Mouse (Mus musculus): ENCODE results near the gene Abhd5. TPM values are rescaled to one million over a fixed set of nuclear protein-coding genes. Genes with fewer than 3 reads are reported as not detected.

Abhd5 gene
- total and polyA plus RNA-seq, 3 experiments, result 14.2 to 20.2 TPM; not detected in 1

DNA sequence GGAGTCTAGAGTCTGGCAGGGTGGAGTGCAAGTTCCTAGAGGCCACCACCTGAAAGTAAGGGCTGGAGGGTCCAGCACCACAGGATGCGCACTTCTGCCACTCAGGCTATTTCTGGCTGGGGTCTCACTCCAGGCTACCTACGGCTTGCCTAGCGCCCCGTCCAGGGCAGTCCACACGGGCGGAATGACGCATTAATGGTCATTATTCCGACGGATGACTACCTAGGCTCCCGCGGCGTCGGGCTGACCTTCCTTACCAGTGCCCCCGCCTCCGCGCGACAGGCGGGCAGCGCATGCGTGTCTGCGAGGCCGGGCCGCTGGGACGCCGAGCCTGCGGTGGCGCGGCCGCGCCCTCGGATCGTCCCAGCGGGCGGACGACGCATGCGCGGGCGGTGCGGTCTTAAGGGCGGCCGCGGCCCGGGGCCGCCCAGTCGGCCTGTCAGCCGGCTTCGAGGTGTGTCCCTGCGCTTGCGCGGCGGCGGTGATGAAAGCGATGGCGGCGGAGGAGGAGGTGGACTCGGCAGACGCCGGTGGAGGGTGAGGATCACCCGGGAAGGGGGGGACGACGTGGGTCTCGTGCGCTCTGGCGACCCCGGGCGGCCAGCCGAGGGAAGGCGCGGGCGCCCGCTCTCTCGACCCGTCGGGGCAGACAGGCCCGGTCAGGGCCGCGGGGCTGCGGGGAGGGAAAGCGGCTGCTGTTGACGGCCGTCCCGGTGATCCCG is at the start of gene Abhd5 (continued):
- no peak for TF ChIP-seq KAT2A (conservative IDR thresholded peaks at IDR 0.05; ENCODE audit: low read depth, low read length)
- no peak for TF ChIP-seq UBTF (IDR thresholded peaks at IDR 0.05; ENCODE audit: borderline replicate concordance, insufficient read depth, low read depth, low read length)
- peak; percentile 96 for TF ChIP-seq NRF1 (IDR thresholded peaks at IDR 0.05; ENCODE audit: insufficient read depth, low read depth, low read length, poor library complexity, severe bottlenecking)

DNA sequence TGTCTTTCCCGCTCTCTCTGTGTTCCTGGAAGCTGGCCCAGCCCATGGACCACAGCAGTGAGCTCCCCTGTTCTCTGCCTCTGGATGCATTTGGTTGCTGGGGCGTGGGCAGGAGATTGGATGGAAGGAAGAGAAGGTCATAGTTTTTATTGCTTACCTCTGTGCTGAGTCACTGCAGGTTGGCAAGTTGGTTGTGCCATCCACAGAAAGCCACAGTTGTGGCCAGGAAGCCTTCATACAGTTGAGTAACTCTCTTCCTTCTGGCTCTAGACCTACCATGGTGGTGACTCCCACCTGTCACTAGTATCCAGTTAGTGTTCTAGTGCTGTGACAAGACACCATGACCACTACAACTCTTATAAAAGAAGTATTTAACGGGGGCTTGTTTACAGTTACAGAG is 46.1 kb upstream of the Abhd5 start:
- Histone ChIP-seq H3K27me3 (ENCODE audit: control insufficient read depth in 1 of 2, insufficient read depth in 2 of 2, low read length in 2 of 2) (peaks cover 0 to 2% of the 10 kb centered on the region in 2 experiments; a peak in 3 of 4 replicates), H3K4me3 (ENCODE audit: control insufficient read depth in 1 of 2, insufficient read depth in 1 of 2, low read depth in 2 of 2, low read length in 2 of 2) (no peak overlapping the region), H3K9me3 (replicated peaks; ENCODE audit: insufficient read depth, low read length) (no peaks in the 10 kb centered on the region), H3K4me1 (ENCODE audit: control insufficient read depth in 1 of 2, insufficient read depth in 2 of 2, low read length in 2 of 2) (peaks cover 0 to 11% of the 10 kb centered on the region in 2 experiments; a peak in 2 of 4 replicates), H3K9ac (ENCODE audit: control insufficient read depth, low read depth, low read length, poor library complexity, severe bottlenecking) (no peak overlapping the region), H3K79me2 (ENCODE audit: control insufficient read depth, insufficient read depth, low read length, poor library complexity) (no peaks in the 10 kb centered on the region), H3K27ac (ENCODE audit: control insufficient read depth, low read depth, low read length) (no peak overlapping the region), H3K36me3 (ENCODE audit: control insufficient read depth in 1 of 2, insufficient read depth in 2 of 2, low read length in 2 of 2) (peaks cover 0 to 12% of the 10 kb centered on the region in 2 experiments; a peak in 2 of 4 replicates)
- TF ChIP-seq TAL1 (IDR thresholded peaks at IDR 0.05; ENCODE audit: low read length), result no peak
- no peak for TF ChIP-seq ZC3H11A (IDR thresholded peaks at IDR 0.05; ENCODE audit: low read depth, low read length)
- DNase-seq (ENCODE audit: low read depth, low spot score), result no peak

DNA sequence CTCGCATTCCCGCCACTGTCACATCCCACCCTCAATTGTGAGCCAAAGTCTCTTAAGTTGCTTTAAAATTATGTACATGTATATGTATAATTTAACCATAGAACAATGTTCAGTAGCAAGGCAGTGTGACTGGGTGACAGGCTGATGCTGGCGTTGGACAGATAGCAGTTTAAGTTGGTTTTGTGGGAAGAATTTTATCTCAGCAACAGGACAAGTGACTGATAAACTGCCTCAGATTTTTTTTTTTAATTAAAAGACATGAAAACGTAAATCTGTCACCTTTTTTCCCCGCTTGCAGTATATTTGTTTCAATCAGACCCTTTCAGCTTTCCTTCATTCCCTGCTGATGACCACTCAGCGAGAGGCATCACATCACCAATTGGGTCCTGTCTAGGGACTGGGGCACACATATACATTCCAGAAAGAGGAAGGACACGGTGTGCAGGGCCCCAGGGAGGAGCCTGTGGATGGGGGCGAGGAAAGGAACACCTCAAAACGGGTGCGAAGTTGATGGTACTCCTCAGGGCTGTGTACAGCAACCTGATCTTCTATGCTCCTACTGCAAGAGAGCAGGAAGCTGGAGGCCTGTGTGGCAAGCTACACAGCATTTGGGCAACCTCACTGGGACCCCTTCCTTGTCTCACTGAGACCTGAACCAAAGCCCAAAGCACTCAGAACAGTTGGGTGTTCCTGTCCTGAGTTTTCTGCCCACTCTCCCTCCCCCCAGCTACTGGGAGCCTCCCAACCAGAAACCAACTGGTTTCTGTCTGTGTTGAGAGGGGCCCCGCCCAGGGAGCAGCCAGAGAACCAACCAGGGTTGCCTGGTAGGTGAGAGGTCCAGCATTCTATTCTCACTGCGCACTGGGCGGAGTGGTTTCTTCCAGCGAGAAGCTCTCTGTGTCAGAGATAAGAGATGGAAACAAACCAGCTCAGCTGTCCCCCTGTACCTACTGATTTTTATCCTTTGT is 42.1 kb upstream of the Abhd5 start:
- peaks cover 0 to 13% of the 10 kb centered on the region in 2 experiments; a peak in 2 of 4 replicates for H3K36me3 ChIP-seq (ENCODE audit: control insufficient read depth in 1 of 2, insufficient read depth in 2 of 2, low read length in 2 of 2)
- no peak overlapping the region for H3K9ac ChIP-seq (ENCODE audit: control insufficient read depth, low read depth, low read length, poor library complexity, severe bottlenecking)
- TF ChIP-seq RCOR1 (IDR thresholded peaks at IDR 0.05; ENCODE audit: low read depth, low read length) (peak; percentile 98), ZC3H11A (IDR thresholded peaks at IDR 0.05; ENCODE audit: low read depth, low read length) (no peak), ETS1 (IDR thresholded peaks at IDR 0.05; ENCODE audit: low read depth, low read length) (0 out of 2 replicates have a peak, but pooled peaks have one; percentile 15), MAFK (IDR thresholded peaks at IDR 0.05; ENCODE audit: borderline replicate concordance, low read depth, low read length) (peak; percentile 57; the same call in 1 of the 2 replicates), GATA1 (IDR thresholded peaks at IDR 0.05; ENCODE audit: low read depth, low read length) (peak; percentile 82), BHLHE40 (IDR thresholded peaks at IDR 0.05; ENCODE audit: borderline replicate concordance, low read depth, low read length) (peak; percentile 65; the same call in 1 of the 2 replicates), ZMIZ1 (IDR thresholded peaks at IDR 0.05; ENCODE audit: low read depth, low read length) (no peak), ZNF384 (IDR thresholded peaks at IDR 0.05; ENCODE audit: low read depth, low read length) (peak; percentile 80), TAL1 (IDR thresholded peaks at IDR 0.05; ENCODE audit: low read length) (0 out of 2 replicates have a peak, but pooled peaks have one; percentile 19), TCF12 (IDR thresholded peaks at IDR 0.05; ENCODE audit: low read depth, low read length) (peak; percentile 62; the same call in 1 of the 2 replicates), MEF2A (IDR thresholded peaks at IDR 0.05; ENCODE audit: extremely low read depth, insufficient replicate concordance, low read depth, low read length, poor library complexity, severe bottlenecking) (no peak), EP300 (IDR thresholded peaks at IDR 0.05; ENCODE audit: low read depth in 1 of 2, low read length in 2 of 2) (peak; percentile 68 to 73)
- H3K9me3 ChIP-seq (replicated peaks; ENCODE audit: insufficient read depth, low read length), result no peaks in the 10 kb centered on the region
- no peak overlapping the region for H3K4me3 ChIP-seq (ENCODE audit: control insufficient read depth in 1 of 2, insufficient read depth in 1 of 2, low read depth in 2 of 2, low read length in 2 of 2)
- peaks cover 0 to 17% of the 10 kb centered on the region in 2 experiments; a peak in 2 of 4 replicates for H3K4me1 ChIP-seq (ENCODE audit: control insufficient read depth in 1 of 2, insufficient read depth in 2 of 2, low read length in 2 of 2)
- peaks cover 0 to 2% of the 10 kb centered on the region in 2 experiments; a peak in 2 of 4 replicates for H3K27me3 ChIP-seq (ENCODE audit: control insufficient read depth in 1 of 2, insufficient read depth in 2 of 2, low read length in 2 of 2)
- H3K79me2 ChIP-seq (ENCODE audit: control insufficient read depth, insufficient read depth, low read length, poor library complexity), result no peaks in the 10 kb centered on the region
- no peak overlapping the region for H3K27ac ChIP-seq (ENCODE audit: control insufficient read depth, low read depth, low read length)
- DNase-seq (ENCODE audit: low read depth, low spot score), result peak; percentile 61

All from MEL (cell line).